Mouse (Mus musculus) E14TG2a.4 (cell line): ENCODE results near the gene Htt.
A peak's percentile ranks its signal among the peaks of the same experiment; 100 is the strongest.

Source experiments
- H3K27me3 ChIP-seq: 2 replicates; pipeline ENCODE4 v1.6.1; 2014; ENCODE audit warnings: low read length, control low read depth; ENCODE audit not compliant: insufficient read depth
- H3K36me3 ChIP-seq: 2 replicates; pipeline ENCODE4 v1.6.1; 2014; ENCODE audit warnings: low read length, control low read depth; ENCODE audit not compliant: insufficient read depth
- H3K4me1 ChIP-seq: replicated peaks from 2 replicates; pipeline ENCODE4 v1.6.1; 2014; ENCODE audit warnings: low read depth, low read length, control low read depth
- H3K4me3 ChIP-seq: replicated peaks from 2 replicates; pipeline ENCODE4 v1.5.1; 2014; ENCODE audit warnings: mild to moderate bottlenecking, low read length
- H3K9me3 ChIP-seq: 2 replicates; pipeline ENCODE4 v1.6.1; 2014; ENCODE audit warnings: low read length, control low read depth
- CTCF ChIP-seq: conservative IDR thresholded peaks from 2 replicates; pipeline ENCODE4 v1.5.1; 2014; ENCODE audit warnings: low read length
- NANOG ChIP-seq: IDR thresholded peaks from 2 replicates; pipeline ENCODE4 v1.6.1; 2014; ENCODE audit warnings: borderline replicate concordance, low read length, mixed read lengths
- POU5F1 ChIP-seq: IDR thresholded peaks from 2 replicates; pipeline ENCODE4 v1.6.1; 2014; ENCODE audit warnings: low read length, borderline replicate concordance

The Htt gene

DNA sequence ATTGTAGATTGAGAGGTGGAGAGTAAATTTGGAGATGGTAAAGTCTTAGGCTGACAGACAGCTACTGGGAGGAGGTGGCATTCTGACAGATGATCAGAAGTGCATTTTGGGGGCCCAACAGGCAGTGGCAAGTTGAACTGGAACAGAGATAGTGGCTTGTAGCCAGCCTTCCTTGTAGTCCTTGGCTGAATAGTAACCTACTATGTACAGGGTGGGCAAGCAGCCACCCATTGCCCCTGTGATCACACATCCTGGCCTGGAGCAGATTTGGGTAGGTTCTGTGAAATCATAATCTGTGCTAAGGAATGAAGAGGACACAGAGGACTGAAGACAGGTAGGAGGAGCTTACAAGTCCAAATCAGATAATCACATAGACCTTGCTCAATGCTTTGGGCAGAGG, 142.9 kb downstream of the Htt start:
- H3K4me1 ChIP-seq, result peaks cover 33% of the 10 kb centered on the region
- no peaks in the 10 kb centered on the region for H3K27me3 ChIP-seq
- H3K36me3 ChIP-seq, result peaks cover 95% of the 10 kb centered on the region
- TF ChIP-seq CTCF, result no peak
- no peak for TF ChIP-seq NANOG
- TF ChIP-seq POU5F1, result no peak
- no peak overlapping the region for H3K4me3 ChIP-seq
- H3K9me3 ChIP-seq, result no peaks in the 10 kb centered on the region

DNA sequence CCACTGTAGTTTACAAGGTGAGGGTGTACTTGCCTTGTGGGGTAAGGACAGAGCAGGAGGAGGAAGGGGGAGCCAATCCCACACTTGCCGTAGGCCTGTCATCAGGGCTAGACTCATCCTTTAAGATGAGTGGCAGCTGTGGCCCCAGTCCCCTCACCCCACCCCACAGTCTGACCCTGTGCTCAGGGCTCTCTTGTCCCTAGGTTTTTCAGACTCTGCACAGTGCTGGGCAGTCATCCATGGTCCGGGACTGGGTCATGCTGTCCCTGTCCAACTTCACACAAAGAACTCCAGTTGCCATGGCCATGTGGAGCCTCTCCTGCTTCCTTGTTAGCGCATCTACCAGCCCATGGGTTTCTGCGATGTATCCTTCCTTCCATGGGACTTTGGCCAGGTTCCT, 145.7 kb downstream of the Htt start:
- TF ChIP-seq NANOG, result no peak
- no peak for TF ChIP-seq POU5F1
- TF ChIP-seq CTCF, result no peak
- no peaks in the 10 kb centered on the region for H3K27me3 ChIP-seq

GRCm38 (mm10) chr5:34907910-34908725, 146.6 kb downstream of the Htt start, which contains the start of gene Msantd1:
Msantd1 (plus strand) TSS chr5:34908012.
- TF ChIP-seq NANOG (no peak), POU5F1 (no peak), CTCF (no peak)
- Histone ChIP-seq H3K9me3 (no peaks in the 10 kb centered on the region), H3K36me3 (peaks cover 77% of the 10 kb centered on the region), H3K4me1 (peaks cover 21% of the 10 kb centered on the region), H3K4me3 (no peak within 1 kb of the TSS), H3K27me3 (no peaks in the 10 kb centered on the region)

More for the DNA sequence above, 145.7 kb downstream of the Htt start:
- peaks cover 26% of the 10 kb centered on the region for H3K4me1 ChIP-seq
- no peaks in the 10 kb centered on the region for H3K9me3 ChIP-seq
- H3K36me3 ChIP-seq, result peaks cover 86% of the 10 kb centered on the region
- no peak overlapping the region for H3K4me3 ChIP-seq

- TF ChIP-seq POU5F1 (no peak), CTCF (no peak), NANOG (no peak)
- Histone ChIP-seq H3K27me3 (no peaks in the 10 kb centered on the region), H3K4me1 (peaks cover 21% of the 10 kb centered on the region), H3K9me3 (no peaks in the 10 kb centered on the region), H3K4me3 (no peak overlapping the region), H3K36me3 (peaks cover 70% of the 10 kb centered on the region)
Observed at GRCm38 (mm10) chr5:34908726-34909633, 147.4 kb downstream of the Htt start.

GRCm38 (mm10) chr5:34909634-34910503, 148.3 kb downstream of the Htt start:
- H3K4me1 ChIP-seq, result peaks cover 21% of the 10 kb centered on the region
- no peaks in the 10 kb centered on the region for H3K27me3 ChIP-seq
- no peaks in the 10 kb centered on the region for H3K9me3 ChIP-seq
- no peak overlapping the region for H3K4me3 ChIP-seq
- peaks cover 61% of the 10 kb centered on the region for H3K36me3 ChIP-seq
- TF ChIP-seq CTCF (no peak), POU5F1 (no peak), NANOG (no peak)

DNA sequence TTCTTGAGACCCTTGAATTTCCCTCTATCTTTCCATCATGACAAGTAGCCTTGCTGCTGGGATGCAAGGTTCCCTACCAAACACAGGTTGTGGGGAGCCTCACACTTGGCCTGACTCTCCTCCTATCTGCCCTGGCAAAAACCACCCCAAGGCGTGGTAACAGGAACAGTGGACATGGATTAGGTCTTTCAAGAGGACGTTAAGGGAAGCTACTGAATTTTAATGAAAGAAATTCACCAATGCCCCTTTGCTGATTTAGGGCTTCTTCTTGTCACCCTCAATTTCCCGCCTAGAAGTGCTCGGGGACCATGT, 148.9 kb downstream of the Htt start:
- Histone ChIP-seq H3K4me1 (peaks cover 21% of the 10 kb centered on the region), H3K4me3 (no peak overlapping the region), H3K9me3 (no peaks in the 10 kb centered on the region)

DNA sequence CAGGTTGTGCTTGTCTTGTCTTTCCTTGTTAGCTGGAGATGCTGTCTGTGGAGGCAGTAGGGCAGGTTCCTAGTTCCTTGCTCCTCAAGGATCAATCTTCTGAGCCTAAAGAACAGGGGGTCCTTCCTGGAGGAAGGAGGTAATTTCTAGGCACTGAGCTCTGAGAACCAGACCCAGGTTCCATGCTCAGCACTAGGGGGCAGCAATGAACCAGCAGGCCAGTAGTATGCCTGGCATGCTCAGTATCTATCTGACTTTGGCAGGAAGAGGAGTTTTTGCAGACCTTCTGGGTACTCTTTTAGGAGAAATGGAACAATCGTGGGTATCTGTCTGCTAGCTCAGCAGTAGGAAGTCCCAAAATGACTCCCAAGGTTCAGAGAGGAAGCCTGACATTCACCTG, 154.3 kb downstream of the Htt start:
- Histone ChIP-seq H3K4me1 (peaks cover 12% of the 10 kb centered on the region; the same call in 1 of the 2 replicates), H3K27me3 (no peaks in the 10 kb centered on the region), H3K36me3 (peaks cover 3% of the 10 kb centered on the region), H3K4me3 (no peak overlapping the region), H3K9me3 (no peaks in the 10 kb centered on the region)
- no peak for TF ChIP-seq POU5F1
- peak; percentile 65 for TF ChIP-seq CTCF

More for the DNA sequence above, 148.9 kb downstream of the Htt start:
- Histone ChIP-seq H3K27me3 (no peaks in the 10 kb centered on the region), H3K36me3 (peaks cover 56% of the 10 kb centered on the region)
- TF ChIP-seq CTCF (no peak), NANOG (no peak), POU5F1 (no peak)
